Mouse (Mus musculus): ENCODE data around the gene Lrrtm1. TPM values are rescaled to one million over a fixed set of nuclear protein-coding genes. Genes with fewer than 3 reads are reported as not detected.
A peak's percentile ranks its signal among the peaks of the same experiment; 100 is the strongest.

The Lrrtm1 gene
- polyA plus RNA-seq (2014; fragmentation: Nextera tagmentation; extraction: Ambion mirVana): 3.0 and 3.5 TPM in 2 replicates

GRCm38 (mm10) chr6:77242601-77243406, at the start of gene Lrrtm1:
Lrrtm1 (plus strand) TSS chr6:77242689.
- Histone ChIP-seq H3K36me3 (ENCODE audit: control insufficient read depth, insufficient read depth, low read length) (no peaks in the 10 kb centered on the region), H3K4me2 (replicated peaks; ENCODE audit: low read depth, low read length) (peak within 1 kb of the TSS; percentile 75), H3K9me3 (ENCODE audit: control insufficient read depth, low read depth, low read length) (no peaks in the 10 kb centered on the region), H3K4me3 (ENCODE audit: low read depth, low read length) (peak within 1 kb of the TSS; percentile 37), H3K27ac (ENCODE audit: low read length) (no peak within 1 kb of the TSS), H3K9ac (replicated peaks; ENCODE audit: low read depth, low read length) (no peak within 1 kb of the TSS), H3K4me1 (ENCODE audit: control insufficient read depth, insufficient read depth, low read length) (no peaks in the 10 kb centered on the region), H3K27me3 (ENCODE audit: control insufficient read depth, insufficient read depth, low read length) (peaks cover 31% of the 10 kb centered on the region)
- WGBS: under 1% methylated on average over 53 of the region's 53 CpGs
- ATAC-seq (ENCODE audit: insufficient number of reproducible peaks, insufficient read depth, low FRiP score, low read depth): peak; percentile 76; the same call in 1 of the 2 replicates

- H3K4me2 ChIP-seq (replicated peaks; ENCODE audit: low read depth, low read length): no peak overlapping the region
- H3K9ac ChIP-seq (replicated peaks; ENCODE audit: low read depth, low read length): no peak overlapping the region
- H3K36me3 ChIP-seq (ENCODE audit: control insufficient read depth, insufficient read depth, low read length): no peaks in the 10 kb centered on the region
- H3K4me1 ChIP-seq (ENCODE audit: control insufficient read depth, insufficient read depth, low read length): no peaks in the 10 kb centered on the region
- ATAC-seq (ENCODE audit: insufficient number of reproducible peaks, insufficient read depth, low FRiP score, low read depth): no peak
- no peaks in the 10 kb centered on the region for H3K27me3 ChIP-seq (ENCODE audit: control insufficient read depth, insufficient read depth, low read length)
- no peaks in the 10 kb centered on the region for H3K9me3 ChIP-seq (ENCODE audit: control insufficient read depth, low read depth, low read length)
- H3K4me3 ChIP-seq (ENCODE audit: low read depth, low read length): no peak overlapping the region
- 81% methylated on average over 3 of the region's 3 CpGs for WGBS
- no peak overlapping the region for H3K27ac ChIP-seq (ENCODE audit: low read length)
Observed at GRCm38 (mm10) chr6:77196650-77197049, 45.8 kb upstream of the Lrrtm1 start.

- Histone ChIP-seq H3K9me3 (ENCODE audit: control insufficient read depth, low read depth, low read length) (no peaks in the 10 kb centered on the region), H3K27me3 (ENCODE audit: control insufficient read depth, insufficient read depth, low read length) (no peaks in the 10 kb centered on the region), H3K4me2 (replicated peaks; ENCODE audit: low read depth, low read length) (no peak overlapping the region), H3K27ac (ENCODE audit: low read length) (no peak overlapping the region), H3K4me1 (ENCODE audit: control insufficient read depth, insufficient read depth, low read length) (no peaks in the 10 kb centered on the region), H3K4me3 (ENCODE audit: low read depth, low read length) (no peak overlapping the region), H3K9ac (replicated peaks; ENCODE audit: low read depth, low read length) (no peak overlapping the region), H3K36me3 (ENCODE audit: control insufficient read depth, insufficient read depth, low read length) (no peaks in the 10 kb centered on the region)
- 79% methylated on average over 2 of the region's 2 CpGs for WGBS
- ATAC-seq (ENCODE audit: insufficient number of reproducible peaks, insufficient read depth, low FRiP score, low read depth): no peak
Observed at GRCm38 (mm10) chr6:77199375-77199774, 43.1 kb upstream of the Lrrtm1 start.

- Histone ChIP-seq H3K27ac (ENCODE audit: low read length) (no peak overlapping the region), H3K4me1 (ENCODE audit: control insufficient read depth, insufficient read depth, low read length) (no peaks in the 10 kb centered on the region), H3K27me3 (ENCODE audit: control insufficient read depth, insufficient read depth, low read length) (no peaks in the 10 kb centered on the region), H3K4me3 (ENCODE audit: low read depth, low read length) (no peak overlapping the region), H3K9me3 (ENCODE audit: control insufficient read depth, low read depth, low read length) (no peaks in the 10 kb centered on the region), H3K9ac (replicated peaks; ENCODE audit: low read depth, low read length) (no peak overlapping the region), H3K4me2 (replicated peaks; ENCODE audit: low read depth, low read length) (no peak overlapping the region), H3K36me3 (ENCODE audit: control insufficient read depth, insufficient read depth, low read length) (no peaks in the 10 kb centered on the region)
- WGBS: 72% methylated on average over 1 of the region's 1 CpGs
- no peak for ATAC-seq (ENCODE audit: insufficient number of reproducible peaks, insufficient read depth, low FRiP score, low read depth)
Observed at GRCm38 (mm10) chr6:77209183-77209582, 33.3 kb upstream of the Lrrtm1 start.

- H3K4me2 ChIP-seq (replicated peaks; ENCODE audit: low read depth, low read length): no peak overlapping the region
- H3K27me3 ChIP-seq (ENCODE audit: control insufficient read depth, insufficient read depth, low read length): no peaks in the 10 kb centered on the region
- no peaks in the 10 kb centered on the region for H3K9me3 ChIP-seq (ENCODE audit: control insufficient read depth, low read depth, low read length)
- H3K36me3 ChIP-seq (ENCODE audit: control insufficient read depth, insufficient read depth, low read length): no peaks in the 10 kb centered on the region
- no peak for ATAC-seq (ENCODE audit: insufficient number of reproducible peaks, insufficient read depth, low FRiP score, low read depth)
- H3K27ac ChIP-seq (ENCODE audit: low read length): no peak overlapping the region
- H3K4me1 ChIP-seq (ENCODE audit: control insufficient read depth, insufficient read depth, low read length): no peaks in the 10 kb centered on the region
- WGBS: 47% methylated on average over 3 of the region's 3 CpGs
- H3K9ac ChIP-seq (replicated peaks; ENCODE audit: low read depth, low read length): no peak overlapping the region
- no peak overlapping the region for H3K4me3 ChIP-seq (ENCODE audit: low read depth, low read length)
Observed at GRCm38 (mm10) chr6:77209929-77210328, 32.6 kb upstream of the Lrrtm1 start.

GRCm38 (mm10) chr6:77213757-77214409, 28.6 kb upstream of the Lrrtm1 start:
- H3K9ac ChIP-seq (replicated peaks; ENCODE audit: low read depth, low read length): no peak overlapping the region
- no peak for ATAC-seq (ENCODE audit: insufficient number of reproducible peaks, insufficient read depth, low FRiP score, low read depth)
- no peaks in the 10 kb centered on the region for H3K36me3 ChIP-seq (ENCODE audit: control insufficient read depth, insufficient read depth, low read length)
- no peaks in the 10 kb centered on the region for H3K4me1 ChIP-seq (ENCODE audit: control insufficient read depth, insufficient read depth, low read length)
- H3K4me3 ChIP-seq (ENCODE audit: low read depth, low read length): no peak overlapping the region
- no peak overlapping the region for H3K27ac ChIP-seq (ENCODE audit: low read length)
- H3K27me3 ChIP-seq (ENCODE audit: control insufficient read depth, insufficient read depth, low read length): no peaks in the 10 kb centered on the region
- no peaks in the 10 kb centered on the region for H3K9me3 ChIP-seq (ENCODE audit: control insufficient read depth, low read depth, low read length)
- WGBS: 11% methylated on average over 3 of the region's 3 CpGs
- H3K4me2 ChIP-seq (replicated peaks; ENCODE audit: low read depth, low read length): no peak overlapping the region

GRCm38 (mm10) chr6:77215322-77215721, 27.2 kb upstream of the Lrrtm1 start:
- Histone ChIP-seq H3K9me3 (ENCODE audit: control insufficient read depth, low read depth, low read length) (no peaks in the 10 kb centered on the region), H3K9ac (replicated peaks; ENCODE audit: low read depth, low read length) (no peak overlapping the region), H3K4me2 (replicated peaks; ENCODE audit: low read depth, low read length) (no peak overlapping the region), H3K27me3 (ENCODE audit: control insufficient read depth, insufficient read depth, low read length) (no peaks in the 10 kb centered on the region), H3K4me3 (ENCODE audit: low read depth, low read length) (no peak overlapping the region), H3K4me1 (ENCODE audit: control insufficient read depth, insufficient read depth, low read length) (no peaks in the 10 kb centered on the region), H3K36me3 (ENCODE audit: control insufficient read depth, insufficient read depth, low read length) (no peaks in the 10 kb centered on the region), H3K27ac (ENCODE audit: low read length) (no peak overlapping the region)
- 86% methylated on average over 4 of the region's 4 CpGs for WGBS
- no peak for ATAC-seq (ENCODE audit: insufficient number of reproducible peaks, insufficient read depth, low FRiP score, low read depth)

GRCm38 (mm10) chr6:77218875-77219274, 23.6 kb upstream of the Lrrtm1 start:
- Histone ChIP-seq H3K9me3 (ENCODE audit: control insufficient read depth, low read depth, low read length) (no peaks in the 10 kb centered on the region), H3K4me1 (ENCODE audit: control insufficient read depth, insufficient read depth, low read length) (no peaks in the 10 kb centered on the region), H3K36me3 (ENCODE audit: control insufficient read depth, insufficient read depth, low read length) (no peaks in the 10 kb centered on the region), H3K4me2 (replicated peaks; ENCODE audit: low read depth, low read length) (no peak overlapping the region), H3K9ac (replicated peaks; ENCODE audit: low read depth, low read length) (no peak overlapping the region), H3K4me3 (ENCODE audit: low read depth, low read length) (no peak overlapping the region), H3K27ac (ENCODE audit: low read length) (no peak overlapping the region), H3K27me3 (ENCODE audit: control insufficient read depth, insufficient read depth, low read length) (no peaks in the 10 kb centered on the region)
- no peak for ATAC-seq (ENCODE audit: insufficient number of reproducible peaks, insufficient read depth, low FRiP score, low read depth)
